Mouse (Mus musculus): ENCODE measurements at regions not wholly inside any gene's neighbourhood (a gene's known extent, or its start where the extent isn't known, plus 50 kb on each side); places are given as distances from the start of the nearest gene placed in this dataset.

- Histone ChIP-seq H3K27ac (no peak overlapping the region), H3K4me1 (no peaks in the 10 kb centered on the region), H3K4me2 (no peak overlapping the region), H3K4me3 (no peak overlapping the region), H3K9me3 (no peaks in the 10 kb centered on the region), H3K9ac (no peak overlapping the region), H3K27me3 (no peaks in the 10 kb centered on the region), H3K36me3 (no peaks in the 10 kb centered on the region)
- 61% methylated on average over 2 of the region's 2 CpGs for WGBS
- ATAC-seq (ENCODE audit: borderline replicate concordance, extremely low read depth, low FRiP score, low TSS enrichment) = no peak
Measured at GRCm38 (mm10) chr10:126183961-126184360, 218.0 kb downstream of the Lrig3 start.

GRCm38 (mm10) chr10:126185410-126185809, 219.4 kb downstream of the Lrig3 start:
- Histone ChIP-seq H3K4me3 (no peak overlapping the region), H3K27me3 (no peaks in the 10 kb centered on the region), H3K9me3 (no peaks in the 10 kb centered on the region), H3K4me2 (no peak overlapping the region), H3K4me1 (no peaks in the 10 kb centered on the region), H3K27ac (no peak overlapping the region), H3K9ac (no peak overlapping the region), H3K36me3 (no peaks in the 10 kb centered on the region)
- 87% methylated on average over 5 of the region's 5 CpGs for WGBS
- no peak for ATAC-seq (ENCODE audit: borderline replicate concordance, extremely low read depth, low FRiP score, low TSS enrichment)

GRCm38 (mm10) chr10:126186086-126186485, 220.1 kb downstream of the Lrig3 start:
- Histone ChIP-seq H3K27ac (no peak overlapping the region), H3K27me3 (no peaks in the 10 kb centered on the region), H3K4me3 (no peak overlapping the region), H3K9ac (no peak overlapping the region), H3K4me1 (no peaks in the 10 kb centered on the region), H3K9me3 (no peaks in the 10 kb centered on the region), H3K36me3 (no peaks in the 10 kb centered on the region), H3K4me2 (no peak overlapping the region)
- no peak for ATAC-seq (ENCODE audit: borderline replicate concordance, extremely low read depth, low FRiP score, low TSS enrichment)
- WGBS = 87% methylated on average over 10 of the region's 10 CpGs

- Histone ChIP-seq H3K9ac (no peak overlapping the region), H3K27me3 (no peaks in the 10 kb centered on the region)
- WGBS = 72% methylated on average over 10 of the region's 10 CpGs
Measured at GRCm38 (mm10) chr10:126189001-126189400, 223.0 kb downstream of the Lrig3 start.

More at GRCm38 (mm10) chr10:126189001-126189400, 223.0 kb downstream of the Lrig3 start:
- Histone ChIP-seq H3K27ac (no peak overlapping the region), H3K4me3 (no peak overlapping the region), H3K9me3 (no peaks in the 10 kb centered on the region), H3K36me3 (no peaks in the 10 kb centered on the region), H3K4me1 (no peaks in the 10 kb centered on the region), H3K4me2 (no peak overlapping the region)
- no peak for ATAC-seq (ENCODE audit: borderline replicate concordance, extremely low read depth, low FRiP score, low TSS enrichment)
